Mouse (Mus musculus): ENCODE results near the gene Irx3. TPM values are rescaled to one million over a fixed set of nuclear protein-coding genes. Genes with fewer than 3 reads are reported as not detected.

Irx3 gene
- not detected for polyA plus RNA-seq (2017; shearing (Covaris generic))

GRCm38 (mm10) chr8:91801839-91802238 lies at the start of gene Irx3:
Irx3 (minus strand) TSS chr8:91802067.
- ATAC-seq, result no peak

- ATAC-seq, result no peak
Measured at GRCm38 (mm10) chr8:91851359-91851758, 49.5 kb upstream of the Irx3 start.

- ATAC-seq, result no peak
Measured at GRCm38 (mm10) chr8:91849984-91850383, 48.1 kb upstream of the Irx3 start.

- ATAC-seq, result no peak
Measured at GRCm38 (mm10) chr8:91849529-91849928, 47.7 kb upstream of the Irx3 start.

- ATAC-seq, result no peak
Measured at GRCm38 (mm10) chr8:91845641-91846040, 43.8 kb upstream of the Irx3 start.

GRCm38 (mm10) chr8:91837131-91837530 lies 35.3 kb upstream of the Irx3 start:
- ATAC-seq, result no peak

GRCm38 (mm10) chr8:91836685-91837084 lies 34.8 kb upstream of the Irx3 start:
- ATAC-seq, result no peak

- no peak for ATAC-seq
Measured at GRCm38 (mm10) chr8:91827661-91828060, 25.8 kb upstream of the Irx3 start.

GRCm38 (mm10) chr8:91827192-91827591 lies 25.3 kb upstream of the Irx3 start:
- no peak for ATAC-seq

- no peak for ATAC-seq
Measured at GRCm38 (mm10) chr8:91823357-91823756, 21.5 kb upstream of the Irx3 start.

GRCm38 (mm10) chr8:91822746-91823145 lies 20.9 kb upstream of the Irx3 start:
- ATAC-seq, result no peak

GRCm38 (mm10) chr8:91821976-91822375 lies 20.1 kb upstream of the Irx3 start:
- no peak for ATAC-seq

- no peak for ATAC-seq
Measured at GRCm38 (mm10) chr8:91819778-91820177, 17.9 kb upstream of the Irx3 start.

GRCm38 (mm10) chr8:91818784-91819183 lies 16.9 kb upstream of the Irx3 start:
- no peak for ATAC-seq

GRCm38 (mm10) chr8:91814106-91814505 lies 12.2 kb upstream of the Irx3 start:
- no peak for ATAC-seq

GRCm38 (mm10) chr8:91806720-91807241 lies 4.9 kb upstream of the Irx3 start:
- ATAC-seq, result no peak

- ATAC-seq, result no peak
Measured at GRCm38 (mm10) chr8:91806084-91806719, 4.3 kb upstream of the Irx3 start.

GRCm38 (mm10) chr8:91805254-91805671 lies 3.4 kb upstream of the Irx3 start:
- no peak for ATAC-seq

- ATAC-seq, result no peak
Measured at GRCm38 (mm10) chr8:91804403-91805253, 2.8 kb upstream of the Irx3 start.

GRCm38 (mm10) chr8:91803515-91804402 lies 1.9 kb upstream of the Irx3 start:
- ATAC-seq, result no peak

- no peak for ATAC-seq
Measured at GRCm38 (mm10) chr8:91802401-91803322, 795 bp upstream of the Irx3 start.

All from inflammation-experienced regulatory T-cells, adult 6 months (primary cell).